Mouse (Mus musculus) ES-Bruce4 (cell line): Measurements from ENCODE around the gene Tmem267.

Experiments
- CTCF ChIP-seq: IDR thresholded peaks from one replicate; pipeline ENCODE4 v1.8.1; 2011; ENCODE audit warnings: low read depth, low read length
- POLR2A ChIP-seq: IDR thresholded peaks from one replicate; pipeline ENCODE4 v1.8.1; 2011; ENCODE audit warnings: low read length; ENCODE audit not compliant: insufficient read depth

GRCm38 (mm10) chr13:119462596-119463560, 25.0 kb upstream of the Tmem267 start, which contains the start of gene 4833420G17Rik:
- TF ChIP-seq POLR2A (peak; percentile 90), CTCF (no peak)
